Mouse (Mus musculus) neutrophil, adult 83 days (primary cell): ENCODE results near the gene Rasal2. TPM values are rescaled to one million over a fixed set of nuclear protein-coding genes. Genes with fewer than 3 reads are reported as not detected.

Source experiments
- total RNA-seq, 2 experiments: library from RNA; stranded (reverse); gene quantifications; one replicate each; pipeline ENCODE4 v1.2.4; 2023

The Rasal2 gene
- 1 to 10 TPM; 1.1 to 2.0 TPM for total RNA-seq

DNA sequence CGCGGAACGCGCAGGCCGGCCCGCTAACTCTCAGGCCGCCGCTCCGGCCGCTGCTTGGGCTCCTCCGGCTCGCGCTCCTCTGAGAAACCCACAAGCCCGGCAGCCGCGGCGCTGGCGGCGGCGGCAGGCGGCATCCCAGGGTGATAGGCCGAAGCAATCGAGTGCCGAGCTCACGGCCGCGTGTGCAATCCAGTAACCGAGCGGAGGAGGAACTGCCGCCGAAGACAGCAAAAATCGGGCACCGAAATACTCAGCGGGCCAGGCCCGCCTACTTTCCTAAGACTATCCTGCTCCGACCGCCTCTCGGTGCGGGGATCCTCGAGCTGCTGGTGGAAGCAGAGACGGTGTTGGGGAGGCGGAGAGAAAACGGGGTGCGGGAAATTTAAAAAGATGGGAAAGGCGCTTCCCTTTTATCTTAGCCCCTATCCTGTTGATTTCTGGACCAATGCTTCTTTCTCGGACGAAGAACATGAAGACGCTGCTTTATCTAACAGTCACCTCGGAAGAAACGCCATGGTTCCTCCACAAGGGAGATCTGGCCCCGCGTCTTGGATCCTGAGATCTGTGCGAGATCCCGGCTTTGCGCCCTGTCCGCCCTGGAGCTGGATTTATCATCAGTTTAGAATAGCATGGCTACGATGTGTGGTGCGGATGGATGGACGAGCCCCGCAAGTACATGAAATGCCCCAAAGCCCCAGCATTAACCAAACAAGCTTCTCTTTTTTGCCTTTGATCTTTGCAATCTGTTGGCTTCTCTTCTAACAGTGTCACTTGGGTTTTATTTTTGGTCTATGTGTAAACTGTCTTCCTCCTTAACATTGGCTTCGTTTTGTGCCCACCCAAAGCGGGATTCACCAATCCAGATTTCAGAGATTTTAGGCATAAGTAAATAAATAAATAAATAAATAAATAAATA, at the start of gene Rasal2:
Gene Rasal2 (minus strand): TSS at position 142 of the 916 bp plus-strand sequence.

DNA sequence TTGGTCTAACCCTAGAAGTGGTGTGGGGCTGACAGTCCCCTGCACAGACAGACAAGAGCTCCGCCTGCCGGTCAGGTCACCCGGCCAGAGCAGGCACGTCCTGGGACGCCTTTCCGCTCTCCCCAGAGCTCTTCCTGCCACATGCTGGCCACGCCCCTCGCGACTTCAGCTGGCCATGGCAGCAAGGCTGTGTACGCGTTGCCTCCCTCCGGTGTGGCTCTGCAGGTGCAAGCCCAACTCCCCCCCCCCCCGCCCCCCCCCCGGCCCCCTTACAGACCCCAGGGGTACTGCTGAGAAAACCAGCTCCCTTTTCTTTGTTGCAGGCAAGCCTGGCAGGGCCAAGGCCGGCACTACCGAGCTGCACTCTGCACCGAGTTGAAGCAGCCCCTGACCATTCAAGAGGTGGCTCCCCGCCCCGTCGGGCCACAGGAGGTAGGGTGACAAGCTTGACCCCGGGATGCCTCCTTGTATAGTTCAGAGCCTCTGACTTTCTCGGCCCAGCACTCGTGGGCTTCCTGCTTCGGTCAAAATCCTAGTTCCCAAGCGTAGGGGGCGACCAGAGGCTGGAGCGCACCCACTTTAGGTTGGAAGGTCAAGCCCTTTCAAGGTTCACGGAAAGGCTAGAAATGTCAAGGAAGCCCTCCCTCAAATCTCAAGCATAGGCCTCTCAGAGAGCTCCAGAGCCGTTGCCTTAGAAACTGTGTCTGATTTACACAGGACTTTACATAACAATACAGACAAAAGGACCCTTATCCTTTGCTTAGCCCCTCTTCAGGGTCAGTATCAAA, 46.2 kb upstream of the Rasal2 start, which contains the start of gene Cryzl2:
Gene Cryzl2 (plus strand): TSS at position 157 of the 788 bp plus-strand sequence.

DNA sequence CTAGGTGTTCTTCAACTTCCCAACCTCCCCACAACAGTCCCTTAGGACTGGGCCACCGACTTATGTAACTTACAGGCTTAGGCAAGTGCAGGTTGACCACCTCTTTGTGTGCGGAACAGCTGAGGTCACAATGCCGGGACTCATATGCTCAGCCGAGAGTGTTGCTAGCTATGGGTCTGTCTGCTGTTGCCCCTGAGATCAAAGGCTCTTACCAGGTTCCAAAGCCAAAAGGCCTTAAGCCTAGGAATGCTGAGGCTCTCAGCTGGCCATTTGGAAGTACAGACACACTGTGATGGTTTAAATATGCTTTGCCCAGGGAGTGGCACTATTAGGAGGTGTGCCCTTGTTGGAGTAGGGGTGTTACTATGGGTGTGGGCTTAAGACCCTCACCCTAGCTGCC, 303.8 kb downstream of the Rasal2 start, which contains the start of gene Tex35:
Gene Tex35 (minus strand): TSS at position 101 of the 400 bp plus-strand sequence.

Other genes with a start within 250 kb of the Rasal2 start
- 1 to 10 TPM; 3.7 to 5.3 TPM for gene Cryzl2, start 46.0 kb upstream of the Rasal2 start, total RNA-seq
- gene Sec16b, start 94.1 kb upstream of the Rasal2 start, total RNA-seq = 1 to 10 TPM in 1 of 2 experiments, under 1 TPM in 1; 0.82 to 1.3 TPM